Mouse (Mus musculus): ENCODE data around the gene Psme3. TPM values are rescaled to one million over a fixed set of nuclear protein-coding genes. Genes with fewer than 3 reads are reported as not detected.

The Psme3 gene
- polyA plus RNA-seq, 1 experiment from 2014 or later: 157 TPM

GRCm38 (mm10) chr11:101334516-101334915, 18.5 kb downstream of the Psme3 start:
- H3K9me3 ChIP-seq (ENCODE audit: control insufficient read depth, low read length): no peaks in the 10 kb centered on the region
- no peaks in the 10 kb centered on the region for H3K36me3 ChIP-seq (ENCODE audit: control insufficient read depth, insufficient read depth, low read length)
- H3K9ac ChIP-seq (ENCODE audit: low read length): no peak overlapping the region
- DNase-seq (ENCODE audit: low spot score) (peak; percentile 59), ATAC-seq (ENCODE audit: insufficient read depth, low FRiP score, low TSS enrichment) (no peak)
- no peak overlapping the region for H3K27ac ChIP-seq (ENCODE audit: low read depth, low read length)
- WGBS: 8% methylated on average over 6 of the region's 6 CpGs
- H3K4me2 ChIP-seq (ENCODE audit: low read depth): no peak overlapping the region
- H3K27me3 ChIP-seq (ENCODE audit: control insufficient read depth, insufficient read depth, low read length): no peaks in the 10 kb centered on the region
- peaks cover 14% of the 10 kb centered on the region; the same call in 1 of the 2 replicates for H3K4me1 ChIP-seq (ENCODE audit: control insufficient read depth, insufficient read depth, low read length)
- no peak overlapping the region for H3K4me3 ChIP-seq (ENCODE audit: low read depth, low read length)

DNA sequence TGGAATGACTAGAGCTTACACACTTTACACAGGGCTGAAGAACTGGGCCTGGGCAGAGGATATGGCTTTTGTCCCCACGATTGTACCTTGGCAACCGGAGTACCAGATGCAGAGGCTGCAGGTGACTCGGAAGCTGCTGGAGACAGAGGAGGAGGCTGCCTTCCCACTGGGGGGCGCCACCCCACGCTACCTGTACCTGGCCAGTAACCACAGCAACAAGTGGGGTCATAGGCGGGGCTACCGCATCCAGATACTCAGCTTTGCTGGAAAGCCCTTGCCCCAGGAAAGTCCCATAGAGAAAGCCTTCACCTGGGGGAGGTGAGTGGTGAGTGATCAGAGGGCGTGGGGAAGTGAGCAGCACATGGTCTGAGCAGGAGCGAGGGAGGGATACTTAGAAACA, 19.7 kb downstream of the Psme3 start:
- Histone ChIP-seq H3K4me1 (ENCODE audit: control insufficient read depth, insufficient read depth, low read length) (peaks cover 14% of the 10 kb centered on the region; the same call in 1 of the 2 replicates), H3K4me3 (ENCODE audit: low read depth, low read length) (no peak overlapping the region), H3K36me3 (ENCODE audit: control insufficient read depth, insufficient read depth, low read length) (no peaks in the 10 kb centered on the region), H3K4me2 (ENCODE audit: low read depth) (no peak overlapping the region), H3K9ac (ENCODE audit: low read length) (no peak overlapping the region), H3K27me3 (ENCODE audit: control insufficient read depth, insufficient read depth, low read length) (no peaks in the 10 kb centered on the region), H3K9me3 (ENCODE audit: control insufficient read depth, low read length) (no peaks in the 10 kb centered on the region), H3K27ac (ENCODE audit: low read depth, low read length) (no peak overlapping the region)
- no peak for ATAC-seq (ENCODE audit: insufficient read depth, low FRiP score, low TSS enrichment)
- 89% methylated on average over 9 of the region's 9 CpGs for WGBS
- no peak for DNase-seq (ENCODE audit: low spot score)

- Histone ChIP-seq H3K36me3 (ENCODE audit: control insufficient read depth, insufficient read depth, low read length) (no peaks in the 10 kb centered on the region), H3K9ac (ENCODE audit: low read length) (peak overlapping the region; percentile 35; the same call in 1 of the 2 replicates), H3K27ac (ENCODE audit: low read depth, low read length) (peak overlapping the region; percentile 62), H3K27me3 (ENCODE audit: control insufficient read depth, insufficient read depth, low read length) (no peaks in the 10 kb centered on the region), H3K4me1 (ENCODE audit: control insufficient read depth, insufficient read depth, low read length) (peaks cover 14% of the 10 kb centered on the region; the same call in 1 of the 2 replicates), H3K4me3 (ENCODE audit: low read depth, low read length) (peak overlapping the region; percentile 24), H3K9me3 (ENCODE audit: control insufficient read depth, low read length) (no peaks in the 10 kb centered on the region), H3K4me2 (ENCODE audit: low read depth) (peak overlapping the region; percentile 45)
- ATAC-seq (ENCODE audit: insufficient read depth, low FRiP score, low TSS enrichment) (peak; percentile 76; the same call in 1 of the 2 replicates), DNase-seq (ENCODE audit: low spot score) (peak; percentile 66)
- WGBS: 3% methylated on average over 9 of the region's 9 CpGs
These were observed 22.2 kb downstream of the Psme3 start for GRCm38 (mm10) chr11:101338123-101338760.

DNA sequence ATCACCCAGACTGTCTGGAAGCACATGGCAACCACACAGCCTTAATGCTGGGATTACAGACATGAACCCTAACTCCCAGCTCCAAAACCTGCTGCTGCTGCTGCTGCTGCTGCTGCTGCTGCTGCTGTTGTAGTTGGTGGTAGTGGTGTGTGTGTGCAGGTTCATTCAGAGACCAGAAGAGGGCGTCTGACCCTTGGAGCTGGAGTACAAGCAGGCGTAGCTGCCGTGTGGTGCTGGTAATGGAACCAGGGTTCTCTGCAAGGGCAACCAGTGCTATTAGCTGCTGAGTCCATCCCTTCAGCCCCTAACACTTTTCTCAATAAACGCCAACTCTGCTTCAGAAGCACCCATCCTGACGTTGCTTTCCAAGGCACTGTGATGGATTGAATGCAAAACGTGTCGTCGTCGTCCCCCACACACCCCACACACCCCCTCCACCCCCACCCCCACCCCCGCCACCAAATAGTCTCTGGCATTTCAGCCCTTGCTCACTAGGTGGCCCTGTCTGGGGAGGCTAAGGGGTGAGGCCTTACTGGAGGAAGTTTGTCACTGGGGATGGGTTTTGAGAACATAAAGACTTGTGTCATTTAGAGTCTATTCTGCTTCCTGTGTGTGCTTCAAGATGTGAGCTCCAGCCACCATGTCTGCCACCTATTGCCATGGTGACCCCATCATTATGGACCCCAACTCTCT, 31.2 kb downstream of the Psme3 start:
- Histone ChIP-seq H3K27ac (ENCODE audit: low read depth, low read length) (no peak overlapping the region), H3K4me2 (ENCODE audit: low read depth) (no peak overlapping the region), H3K9ac (ENCODE audit: low read length) (no peak overlapping the region), H3K4me1 (ENCODE audit: control insufficient read depth, insufficient read depth, low read length) (no peaks in the 10 kb centered on the region), H3K9me3 (ENCODE audit: control insufficient read depth, low read length) (no peaks in the 10 kb centered on the region), H3K4me3 (ENCODE audit: low read depth, low read length) (no peak overlapping the region), H3K36me3 (ENCODE audit: control insufficient read depth, insufficient read depth, low read length) (no peaks in the 10 kb centered on the region), H3K27me3 (ENCODE audit: control insufficient read depth, insufficient read depth, low read length) (no peaks in the 10 kb centered on the region)
- WGBS: 74% methylated on average over 10 of the region's 10 CpGs
- no peak for ATAC-seq (ENCODE audit: insufficient read depth, low FRiP score, low TSS enrichment)
- DNase-seq (ENCODE audit: low spot score): peak; percentile 8

DNA sequence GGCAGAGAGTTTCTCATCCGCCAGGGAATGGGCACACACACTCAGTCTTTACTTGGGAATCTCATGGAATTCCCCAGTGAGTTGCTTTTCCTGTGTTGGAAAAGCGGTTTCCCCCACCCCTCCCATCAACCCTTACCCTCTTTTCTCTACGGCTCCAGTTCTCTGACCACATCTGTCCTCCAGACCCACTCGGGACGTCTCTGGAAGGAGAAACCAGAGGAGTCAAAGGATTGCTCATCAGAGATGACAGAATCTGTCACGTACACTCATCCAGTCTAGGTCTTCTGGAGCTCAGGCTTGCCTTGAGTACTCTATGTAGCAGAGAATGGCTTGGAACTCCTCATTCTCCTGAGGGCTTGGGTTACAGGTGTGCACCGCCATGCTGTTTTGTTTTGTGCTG, 32.8 kb downstream of the Psme3 start:
- Histone ChIP-seq H3K27me3 (ENCODE audit: control insufficient read depth, insufficient read depth, low read length) (no peaks in the 10 kb centered on the region), H3K4me1 (ENCODE audit: control insufficient read depth, insufficient read depth, low read length) (no peaks in the 10 kb centered on the region), H3K4me3 (ENCODE audit: low read depth, low read length) (no peak overlapping the region), H3K36me3 (ENCODE audit: control insufficient read depth, insufficient read depth, low read length) (no peaks in the 10 kb centered on the region), H3K9me3 (ENCODE audit: control insufficient read depth, low read length) (no peaks in the 10 kb centered on the region), H3K9ac (ENCODE audit: low read length) (no peak overlapping the region), H3K4me2 (ENCODE audit: low read depth) (no peak overlapping the region), H3K27ac (ENCODE audit: low read depth, low read length) (no peak overlapping the region)
- DNase-seq (ENCODE audit: low spot score): no peak
- WGBS: 74% methylated on average over 7 of the region's 7 CpGs
- ATAC-seq (ENCODE audit: insufficient read depth, low FRiP score, low TSS enrichment): no peak

DNA sequence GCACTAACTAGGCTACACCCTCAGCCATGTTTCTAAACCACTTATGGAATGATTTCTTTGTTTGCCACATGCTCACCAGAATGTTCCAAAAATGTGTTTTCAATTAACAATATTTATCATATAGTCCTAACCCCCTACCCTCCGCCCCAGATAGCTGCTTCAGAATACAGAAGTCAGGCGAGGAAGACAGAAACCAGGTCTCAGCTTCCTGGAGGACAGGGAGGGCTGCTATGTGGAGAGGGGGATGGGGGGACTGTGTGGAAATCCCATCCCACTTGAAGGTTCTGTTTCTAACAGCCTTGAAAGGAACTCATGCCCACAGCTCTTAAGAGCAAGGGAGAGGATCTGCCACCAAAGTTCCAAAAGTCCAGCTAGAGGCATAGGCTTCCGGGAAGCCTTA, 33.2 kb downstream of the Psme3 start:
- no peak for ATAC-seq (ENCODE audit: insufficient read depth, low FRiP score, low TSS enrichment)

DNA sequence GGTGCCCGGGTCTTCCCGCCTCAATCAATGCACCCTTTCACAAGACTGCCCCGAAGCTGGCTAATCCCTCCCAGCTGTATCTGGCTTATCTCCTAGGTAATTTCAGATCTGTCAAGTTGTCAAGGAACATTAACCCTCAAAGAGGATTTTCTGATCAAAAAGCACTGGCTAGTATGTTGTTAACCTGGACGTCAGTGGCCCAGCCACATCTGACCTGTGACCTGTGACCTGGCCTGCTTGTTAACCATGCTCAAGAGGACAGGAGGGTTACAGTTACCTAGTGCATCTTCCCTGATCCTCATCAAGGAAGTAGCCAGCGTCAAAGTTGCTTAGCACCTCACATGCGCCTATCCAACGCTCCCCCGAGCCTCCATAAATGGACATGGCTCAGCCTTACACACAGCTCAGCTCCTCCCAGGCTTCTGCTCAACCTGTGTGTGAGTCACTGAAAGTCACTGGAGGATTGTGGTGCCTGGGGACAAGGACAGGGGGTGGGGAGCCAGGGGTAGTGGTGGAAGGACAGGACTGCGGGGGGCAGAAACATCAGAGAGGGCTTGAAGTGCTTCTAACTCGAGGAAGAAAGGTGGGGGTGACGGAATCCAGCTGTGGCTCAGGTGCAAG, 35.2 kb downstream of the Psme3 start:
- no peak overlapping the region for H3K4me2 ChIP-seq (ENCODE audit: low read depth)
- ATAC-seq (ENCODE audit: insufficient read depth, low FRiP score, low TSS enrichment): no peak
- H3K4me1 ChIP-seq (ENCODE audit: control insufficient read depth, insufficient read depth, low read length): no peaks in the 10 kb centered on the region
- no peak overlapping the region for H3K9ac ChIP-seq (ENCODE audit: low read length)
- DNase-seq (ENCODE audit: low spot score): no peak
- H3K9me3 ChIP-seq (ENCODE audit: control insufficient read depth, low read length): no peaks in the 10 kb centered on the region
- H3K4me3 ChIP-seq (ENCODE audit: low read depth, low read length): no peak overlapping the region
- no peak overlapping the region for H3K27ac ChIP-seq (ENCODE audit: low read depth, low read length)
- WGBS: 71% methylated on average over 11 of the region's 11 CpGs
- no peaks in the 10 kb centered on the region for H3K36me3 ChIP-seq (ENCODE audit: control insufficient read depth, insufficient read depth, low read length)
- no peaks in the 10 kb centered on the region for H3K27me3 ChIP-seq (ENCODE audit: control insufficient read depth, insufficient read depth, low read length)

More for the DNA sequence above, 33.2 kb downstream of the Psme3 start:
- Histone ChIP-seq H3K4me2 (ENCODE audit: low read depth) (no peak overlapping the region), H3K4me3 (ENCODE audit: low read depth, low read length) (no peak overlapping the region), H3K27ac (ENCODE audit: low read depth, low read length) (no peak overlapping the region), H3K36me3 (ENCODE audit: control insufficient read depth, insufficient read depth, low read length) (no peaks in the 10 kb centered on the region), H3K9ac (ENCODE audit: low read length) (no peak overlapping the region), H3K27me3 (ENCODE audit: control insufficient read depth, insufficient read depth, low read length) (no peaks in the 10 kb centered on the region), H3K4me1 (ENCODE audit: control insufficient read depth, insufficient read depth, low read length) (no peaks in the 10 kb centered on the region), H3K9me3 (ENCODE audit: control insufficient read depth, low read length) (no peaks in the 10 kb centered on the region)
- no peak for DNase-seq (ENCODE audit: low spot score)
- WGBS: 84% methylated on average over 3 of the region's 3 CpGs

GRCm38 (mm10) chr11:101351721-101352111, 35.7 kb downstream of the Psme3 start:
- Histone ChIP-seq H3K27ac (ENCODE audit: low read depth, low read length) (no peak overlapping the region), H3K9me3 (ENCODE audit: control insufficient read depth, low read length) (no peaks in the 10 kb centered on the region), H3K4me1 (ENCODE audit: control insufficient read depth, insufficient read depth, low read length) (no peaks in the 10 kb centered on the region), H3K9ac (ENCODE audit: low read length) (no peak overlapping the region), H3K27me3 (ENCODE audit: control insufficient read depth, insufficient read depth, low read length) (no peaks in the 10 kb centered on the region), H3K36me3 (ENCODE audit: control insufficient read depth, insufficient read depth, low read length) (no peaks in the 10 kb centered on the region), H3K4me3 (ENCODE audit: low read depth, low read length) (no peak overlapping the region), H3K4me2 (ENCODE audit: low read depth) (no peak overlapping the region)
- DNase-seq (ENCODE audit: low spot score): no peak
- 65% methylated on average over 3 of the region's 3 CpGs for WGBS
- ATAC-seq (ENCODE audit: insufficient read depth, low FRiP score, low TSS enrichment): no peak
